Mouse (Mus musculus) bone marrow macrophage, adult 2 months (primary cell): Measurements from ENCODE around the gene Tedc1.

ENCODE experiments used
- CTCF ChIP-seq: IDR thresholded peaks from 2 replicates; pipeline ENCODE4 v1.5.1; 2012; ENCODE audit warnings: low read depth, mild to moderate bottlenecking, low read length, moderate library complexity
- POLR2A ChIP-seq: IDR thresholded peaks from 2 replicates; pipeline ENCODE4 v1.6.1; 2012; ENCODE audit warnings: mild to moderate bottlenecking, low read depth, low read length, borderline replicate concordance

DNA sequence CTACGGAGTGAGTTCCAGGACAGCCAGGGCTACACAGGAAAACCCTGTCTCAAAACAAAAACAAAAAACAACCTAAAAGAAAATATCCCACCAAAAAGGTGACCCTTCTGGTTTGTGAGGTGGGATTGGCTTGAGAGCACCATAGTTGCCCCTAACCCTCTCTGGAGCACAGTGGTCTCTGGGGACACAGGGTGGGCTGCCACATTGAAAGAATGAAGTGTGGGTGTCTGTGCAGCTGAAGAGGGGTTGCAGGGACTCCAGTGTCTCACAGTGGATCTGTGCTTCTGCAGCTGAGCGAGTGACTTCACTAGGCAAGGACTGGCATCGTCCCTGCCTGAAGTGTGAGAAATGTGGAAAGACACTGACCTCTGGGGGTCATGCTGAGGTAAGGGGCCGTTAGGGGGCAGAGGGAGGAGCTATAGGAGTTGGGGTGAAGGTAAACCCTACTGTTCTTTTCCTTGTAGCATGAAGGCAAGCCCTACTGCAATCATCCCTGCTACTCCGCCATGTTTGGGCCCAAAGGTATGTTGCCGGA is 3.2 kb upstream of the Tedc1 start:
- TF ChIP-seq CTCF (no peak), POLR2A (no peak)
